Mouse (Mus musculus) spleen, adult 2 months (tissue): ENCODE results near the gene Dock4. TPM values are rescaled to one million over a fixed set of nuclear protein-coding genes. Genes with fewer than 3 reads are reported as not detected.

Experiments
- DNase-seq, 2 experiments: peaks; one replicate each; pipeline versions ENCODE4 v3.0.0 to v3.0.0-alpha.2; 2012 to 2021; ENCODE audit warnings: low spot score in 2 of 2, low read depth in 1 of 2
- H3K27ac ChIP-seq: fragments of 200-500 bp; 2 replicates; pipeline ENCODE4 v1.5.1; 2012; ENCODE audit warnings: low read length, inconsistent platforms; ENCODE audit not compliant: insufficient read depth
- H3K27me3 ChIP-seq: fragments of 200-500 bp; 2 replicates; pipeline ENCODE4 v1.6.1; 2012; ENCODE audit warnings: mild to moderate bottlenecking, moderate library complexity, low read length, inconsistent platforms; ENCODE audit not compliant: control insufficient read depth, insufficient read depth
- H3K36me3 ChIP-seq: fragments of 200-500 bp; 2 replicates; pipeline ENCODE4 v1.6.1; 2012; ENCODE audit warnings: mild to moderate bottlenecking, low read length, inconsistent platforms; ENCODE audit not compliant: control insufficient read depth, insufficient read depth
- H3K4me1 ChIP-seq: fragments of 200-500 bp; 2 replicates; pipeline ENCODE4 v1.6.1; 2011; ENCODE audit warnings: inconsistent platforms; ENCODE audit not compliant: control insufficient read depth, insufficient read depth, insufficient read length
- H3K4me3 ChIP-seq: fragments of 200-500 bp; 2 replicates; pipeline ENCODE4 v1.5.1; 2011; ENCODE audit warnings: mild to moderate bottlenecking, inconsistent platforms; ENCODE audit not compliant: insufficient read depth, insufficient read length; ENCODE audit errors: extremely low read depth
- CTCF ChIP-seq: fragments of 200-500 bp; IDR thresholded peaks from 2 replicates; pipeline ENCODE4 v1.5.1; 2011; ENCODE audit warnings: mild to moderate bottlenecking, inconsistent platforms; ENCODE audit not compliant: insufficient read depth, insufficient read length, insufficient replicate concordance; ENCODE audit errors: extremely low read depth
- POLR2A ChIP-seq: fragments of 200-500 bp; IDR thresholded peaks from 2 replicates; pipeline ENCODE4 v1.6.1; 2011; ENCODE audit warnings: low read depth, low read length, inconsistent platforms
- WGBS: fragments of 180-500 bp; shearing (Covaris S2); methylation state at CpG from one replicate; pipeline ENCODE4 v1.1.7; 2018; 5-methylcytosine and 5-hydroxymethylcytosine counted together
- polyA plus RNA-seq: library from polyadenylated mRNA; depleted of rRNA; stranded (reverse); fragments of >200 nt; gene quantifications from 2 replicates; pipeline ENCODE4 v1.2.3, GENCODE M21; 2012

Dock4 gene
- polyA plus RNA-seq, 1 experiment: 2.3 TPM

DNA sequence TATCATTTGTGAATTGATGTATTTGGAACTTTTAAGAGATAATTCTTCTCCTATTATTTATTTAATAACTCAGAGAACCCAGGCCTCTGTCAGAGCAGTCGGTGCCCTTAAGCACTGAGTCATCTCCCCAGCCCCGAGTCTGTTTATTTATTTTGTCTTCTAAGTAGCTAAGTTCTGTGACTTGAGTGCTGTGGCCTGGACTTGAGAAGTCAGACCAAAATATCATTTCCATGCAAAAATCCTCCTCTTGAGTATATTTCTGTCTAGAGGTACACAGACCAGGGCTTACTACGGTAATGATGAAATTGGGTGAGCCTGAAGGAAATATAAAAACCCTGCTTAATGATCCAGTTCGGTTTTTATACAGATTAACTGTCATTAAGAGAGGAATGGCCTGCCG, 52.1 kb downstream of the Dock4 start:
- H3K4me3 ChIP-seq: no peak overlapping the region
- H3K27ac ChIP-seq: no peak overlapping the region
- no peak for DNase-seq
- WGBS: 79% methylated on average over 5 of the region's 5 CpGs
- H3K36me3 ChIP-seq: no peaks in the 10 kb centered on the region
- H3K4me1 ChIP-seq: no peaks in the 10 kb centered on the region
- H3K27me3 ChIP-seq: no peaks in the 10 kb centered on the region
- TF ChIP-seq CTCF: no peak
- TF ChIP-seq POLR2A: no peak

- no peaks in the 10 kb centered on the region for H3K4me1 ChIP-seq
Observed at GRCm38 (mm10) chr12:40498250-40498671, 52.5 kb downstream of the Dock4 start.

DNA sequence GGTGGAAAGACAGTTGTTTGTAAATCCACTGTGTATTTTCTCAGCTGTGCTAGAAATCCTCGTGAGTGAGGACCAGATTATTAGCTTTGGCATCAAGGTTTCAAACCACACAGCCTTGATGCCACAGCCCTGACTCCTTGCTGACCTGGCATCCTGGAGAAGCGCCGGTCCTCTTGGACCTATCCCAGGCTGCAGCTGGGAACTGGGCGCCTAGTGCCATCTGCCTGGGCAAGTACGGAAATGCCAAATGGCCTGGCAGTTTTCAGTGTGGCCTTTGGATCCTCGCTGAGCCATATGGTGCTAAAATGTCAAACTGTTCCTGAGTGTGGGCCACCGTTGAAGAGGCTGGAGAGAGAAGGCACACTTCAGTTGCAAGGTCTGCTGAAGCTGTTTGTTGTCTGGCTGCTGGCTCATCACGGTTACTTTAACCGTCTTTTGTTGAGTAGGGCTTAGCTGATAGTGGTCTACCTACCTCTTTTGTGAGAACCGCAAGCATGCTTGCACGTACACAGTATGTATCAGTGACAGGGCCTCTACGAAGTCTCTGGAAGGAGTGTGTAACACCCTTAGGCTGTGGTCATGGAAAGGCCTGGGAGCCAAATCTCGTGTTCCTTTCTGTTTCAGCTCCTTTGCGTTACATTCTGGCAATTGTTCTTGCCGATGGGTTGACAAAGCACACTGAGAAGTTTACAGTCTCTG, 53.3 kb downstream of the Dock4 start:
- no peak for DNase-seq
- TF ChIP-seq POLR2A: no peak
- no peak for TF ChIP-seq CTCF
- 88% methylated on average over 15 of the region's 15 CpGs for WGBS
- Histone ChIP-seq H3K4me3 (no peak overlapping the region), H3K27me3 (no peaks in the 10 kb centered on the region), H3K4me1 (no peaks in the 10 kb centered on the region), H3K27ac (no peak overlapping the region), H3K36me3 (no peaks in the 10 kb centered on the region)

More at GRCm38 (mm10) chr12:40498250-40498671, 52.5 kb downstream of the Dock4 start:
- DNase-seq: no peak
- no peak overlapping the region for H3K4me3 ChIP-seq
- no peaks in the 10 kb centered on the region for H3K36me3 ChIP-seq
- WGBS: 89% methylated on average over 7 of the region's 7 CpGs
- TF ChIP-seq CTCF: no peak
- TF ChIP-seq POLR2A: no peak
- H3K27me3 ChIP-seq: no peaks in the 10 kb centered on the region
- H3K27ac ChIP-seq: no peak overlapping the region

DNA sequence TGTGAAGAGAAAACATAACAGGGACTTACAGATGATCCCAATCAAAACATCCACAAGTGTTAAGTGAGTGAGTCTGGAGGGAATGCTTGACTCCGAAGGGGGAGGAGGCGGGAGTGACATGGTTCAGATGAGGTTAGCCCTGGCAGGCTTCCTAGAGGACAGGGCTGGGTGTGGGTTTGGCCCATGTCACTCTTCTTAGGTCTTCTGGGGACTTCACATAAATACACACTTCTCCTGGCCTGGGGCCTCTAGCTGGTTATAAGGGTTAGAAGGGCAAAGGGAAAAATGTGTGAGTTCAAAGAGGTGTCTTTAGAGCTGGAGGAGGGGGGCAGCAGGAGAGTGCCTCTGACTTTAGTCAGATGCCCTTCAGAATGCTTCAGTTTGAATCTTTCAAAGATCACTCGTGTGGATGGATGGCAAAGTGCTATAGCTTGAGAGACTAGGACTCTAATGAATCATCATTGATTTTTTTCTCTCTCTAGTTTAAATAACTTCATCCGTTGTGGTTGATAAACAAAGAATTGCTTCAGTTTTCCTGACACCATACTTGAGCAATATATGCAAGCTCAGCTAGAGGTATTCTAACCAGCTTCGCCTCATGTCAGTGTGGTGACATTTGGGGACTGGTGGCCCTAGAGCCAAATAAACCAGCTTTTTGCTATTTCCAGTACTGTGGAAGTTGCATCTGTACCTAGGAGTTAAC, 54.0 kb downstream of the Dock4 start:
- Histone ChIP-seq H3K4me1 (no peaks in the 10 kb centered on the region), H3K4me3 (no peak overlapping the region), H3K27me3 (no peaks in the 10 kb centered on the region), H3K27ac (no peak overlapping the region), H3K36me3 (no peaks in the 10 kb centered on the region)
- DNase-seq: no peak
- no peak for TF ChIP-seq POLR2A
- TF ChIP-seq CTCF: no peak
- 84% methylated on average over 5 of the region's 5 CpGs for WGBS

GRCm38 (mm10) chr12:40501141-40501540, 55.4 kb downstream of the Dock4 start:
- H3K4me3 ChIP-seq: no peak overlapping the region
- DNase-seq: no peak
- no peaks in the 10 kb centered on the region for H3K36me3 ChIP-seq
- H3K27ac ChIP-seq: no peak overlapping the region
- H3K27me3 ChIP-seq: no peaks in the 10 kb centered on the region
- no peaks in the 10 kb centered on the region for H3K4me1 ChIP-seq
- TF ChIP-seq CTCF (no peak), POLR2A (no peak)
- WGBS: 97% methylated on average over 1 of the region's 1 CpGs

- no peaks in the 10 kb centered on the region for H3K36me3 ChIP-seq
- no peaks in the 10 kb centered on the region for H3K4me1 ChIP-seq
- TF ChIP-seq CTCF (no peak), POLR2A (no peak)
- H3K27ac ChIP-seq: no peak overlapping the region
- DNase-seq: no peak
- H3K4me3 ChIP-seq: no peak overlapping the region
- WGBS: 92% methylated on average over 3 of the region's 3 CpGs
- H3K27me3 ChIP-seq: no peaks in the 10 kb centered on the region
Observed at GRCm38 (mm10) chr12:40503520-40503919, 57.8 kb downstream of the Dock4 start.

DNA sequence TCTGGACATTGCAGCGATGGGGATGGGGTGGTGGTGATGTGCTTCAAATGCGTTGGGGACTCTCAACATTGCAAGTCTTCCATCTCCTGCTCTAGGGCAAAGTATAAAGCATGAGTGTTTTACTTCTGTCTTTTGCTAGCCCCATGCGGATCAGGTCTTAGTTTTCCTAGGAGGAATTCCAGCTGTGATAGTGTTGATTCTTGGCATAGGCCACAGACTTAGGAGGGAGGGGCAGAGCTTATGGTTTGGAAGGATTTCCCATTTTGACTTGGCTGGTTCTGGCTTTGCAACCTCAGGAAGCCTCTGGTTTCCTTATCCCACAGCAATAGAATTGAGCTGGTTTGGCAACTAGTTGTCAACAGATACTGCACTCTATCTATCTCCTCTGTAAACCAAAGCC, 58.9 kb downstream of the Dock4 start:
- Histone ChIP-seq H3K36me3 (no peaks in the 10 kb centered on the region), H3K27me3 (no peaks in the 10 kb centered on the region), H3K4me1 (no peaks in the 10 kb centered on the region), H3K27ac (no peak overlapping the region), H3K4me3 (no peak overlapping the region)
- no peak for DNase-seq
- TF ChIP-seq POLR2A: no peak
- no peak for TF ChIP-seq CTCF
- 95% methylated on average over 3 of the region's 3 CpGs for WGBS
